Mouse (Mus musculus): Measurements from ENCODE around the gene Rbm18. TPM values are rescaled to one million over a fixed set of nuclear protein-coding genes. Genes with fewer than 3 reads are reported as not detected.
A peak's percentile ranks its signal among the peaks of the same experiment; 100 is the strongest.
"Not testable (repeated sequence)": the region's sequence is repeated elsewhere in the genome, so short reads cannot be mapped to it uniquely, and the experiment has no call there.

Gene Rbm18
- polyA plus RNA-seq (2015; fragmentation: Nextera tagmentation; extraction: Ambion mirVana), result 146 and 147 TPM in 2 replicates

GRCm38 (mm10) chr2:36136300-36136941 lies at the start of gene Rbm18, which contains the start of gene Mrrf:
Gene Rbm18 (minus strand): TSS chr2:36136773.
Gene Mrrf (plus strand): TSS chr2:36136389.
- Histone ChIP-seq H3K9me3 (no peaks in the 10 kb centered on the region), H3K4me2 (peak within 1 kb of the TSS; percentile 64), H3K27me3 (replicated peaks) (no peaks in the 10 kb centered on the region), H3K4me1 (peaks cover 22% of the 10 kb centered on the region), H3K27ac (peak within 1 kb of the TSS; percentile 82), H3K4me3 (peak within 1 kb of the TSS; percentile 62), H3K9ac (peak within 1 kb of the TSS; percentile 77), H3K36me3 (replicated peaks) (peaks cover 16% of the 10 kb centered on the region)
- WGBS, result under 1% methylated on average over 50 of the region's 50 CpGs
- peak; percentile 99 for ATAC-seq (replicated peaks)

GRCm38 (mm10) chr2:36184876-36185275 lies 48.3 kb upstream of the Rbm18 start:
- 62% methylated on average over 6 of the region's 6 CpGs for WGBS

GRCm38 (mm10) chr2:36184192-36184591 lies 47.6 kb upstream of the Rbm18 start:
- no peak for ATAC-seq (replicated peaks)
- no peak overlapping the region for H3K27ac ChIP-seq
- H3K9me3 ChIP-seq, result no peaks in the 10 kb centered on the region
- H3K4me3 ChIP-seq, result no peak overlapping the region
- WGBS, result 100% methylated on average over 2 of the region's 2 CpGs
- no peak overlapping the region for H3K9ac ChIP-seq
- H3K36me3 ChIP-seq (replicated peaks), result no peaks in the 10 kb centered on the region
- no peaks in the 10 kb centered on the region for H3K27me3 ChIP-seq (replicated peaks)
- H3K4me2 ChIP-seq, result no peak overlapping the region
- no peaks in the 10 kb centered on the region for H3K4me1 ChIP-seq

More at GRCm38 (mm10) chr2:36184876-36185275, 48.3 kb upstream of the Rbm18 start:
- Histone ChIP-seq H3K9me3 (no peaks in the 10 kb centered on the region), H3K4me2 (no peak overlapping the region), H3K4me3 (no peak overlapping the region), H3K36me3 (replicated peaks) (no peaks in the 10 kb centered on the region), H3K27ac (no peak overlapping the region), H3K4me1 (no peaks in the 10 kb centered on the region), H3K9ac (no peak overlapping the region), H3K27me3 (replicated peaks) (no peaks in the 10 kb centered on the region)
- no peak for ATAC-seq (replicated peaks)

- 87% methylated on average over 2 of the region's 2 CpGs for WGBS
- ATAC-seq (replicated peaks), result no peak
- H3K9ac ChIP-seq, result no peak overlapping the region
- H3K27me3 ChIP-seq (replicated peaks), result no peaks in the 10 kb centered on the region
- no peak overlapping the region for H3K4me3 ChIP-seq
- H3K4me1 ChIP-seq, result no peaks in the 10 kb centered on the region
- H3K4me2 ChIP-seq, result no peak overlapping the region
- no peaks in the 10 kb centered on the region for H3K9me3 ChIP-seq
- no peaks in the 10 kb centered on the region for H3K36me3 ChIP-seq (replicated peaks)
- no peak overlapping the region for H3K27ac ChIP-seq
Measured at GRCm38 (mm10) chr2:36183278-36183677, 46.7 kb upstream of the Rbm18 start.

GRCm38 (mm10) chr2:36181587-36182368 lies 45.2 kb upstream of the Rbm18 start:
- not testable (repeated sequence) for H3K27ac ChIP-seq; H3K4me2 ChIP-seq; ATAC-seq (replicated peaks); H3K4me3 ChIP-seq; H3K4me1 ChIP-seq; H3K36me3 ChIP-seq (replicated peaks); H3K27me3 ChIP-seq (replicated peaks); H3K9ac ChIP-seq; H3K9me3 ChIP-seq
- WGBS, result 88% methylated on average over 4 of the region's 4 CpGs

- Histone ChIP-seq H3K27me3 (replicated peaks) (no peaks in the 10 kb centered on the region), H3K36me3 (replicated peaks) (no peaks in the 10 kb centered on the region), H3K9ac (no peak overlapping the region), H3K4me2 (no peak overlapping the region), H3K4me1 (no peaks in the 10 kb centered on the region), H3K4me3 (no peak overlapping the region), H3K27ac (no peak overlapping the region), H3K9me3 (no peaks in the 10 kb centered on the region)
- ATAC-seq (replicated peaks), result no peak
- WGBS, result 80% methylated on average over 3 of the region's 3 CpGs
Measured at GRCm38 (mm10) chr2:36179487-36179886, 42.9 kb upstream of the Rbm18 start.

GRCm38 (mm10) chr2:36172574-36172973 lies 36.0 kb upstream of the Rbm18 start:
- 89% methylated on average over 3 of the region's 3 CpGs for WGBS
- Histone ChIP-seq H3K36me3 (replicated peaks) (no peaks in the 10 kb centered on the region), H3K4me2 (no peak overlapping the region), H3K27ac (no peak overlapping the region), H3K9me3 (no peaks in the 10 kb centered on the region), H3K9ac (no peak overlapping the region), H3K4me3 (no peak overlapping the region), H3K27me3 (replicated peaks) (no peaks in the 10 kb centered on the region), H3K4me1 (no peaks in the 10 kb centered on the region)
- no peak for ATAC-seq (replicated peaks)

GRCm38 (mm10) chr2:36172136-36172535 lies 35.6 kb upstream of the Rbm18 start:
- ATAC-seq (replicated peaks), result no peak

GRCm38 (mm10) chr2:36169176-36169575 lies 32.6 kb upstream of the Rbm18 start:
- H3K4me1 ChIP-seq, result no peaks in the 10 kb centered on the region
- 91% methylated on average over 4 of the region's 4 CpGs for WGBS
- no peak for ATAC-seq (replicated peaks)
- H3K4me3 ChIP-seq, result no peak overlapping the region
- no peak overlapping the region for H3K4me2 ChIP-seq
- H3K9ac ChIP-seq, result no peak overlapping the region
- no peaks in the 10 kb centered on the region for H3K9me3 ChIP-seq
- no peaks in the 10 kb centered on the region for H3K36me3 ChIP-seq (replicated peaks)
- H3K27ac ChIP-seq, result no peak overlapping the region
- H3K27me3 ChIP-seq (replicated peaks), result no peaks in the 10 kb centered on the region

More at GRCm38 (mm10) chr2:36172136-36172535, 35.6 kb upstream of the Rbm18 start:
- no peak overlapping the region for H3K4me2 ChIP-seq
- no peaks in the 10 kb centered on the region for H3K9me3 ChIP-seq
- no peaks in the 10 kb centered on the region for H3K36me3 ChIP-seq (replicated peaks)
- H3K4me1 ChIP-seq, result no peaks in the 10 kb centered on the region
- H3K4me3 ChIP-seq, result no peak overlapping the region
- no peak overlapping the region for H3K9ac ChIP-seq
- H3K27ac ChIP-seq, result no peak overlapping the region
- WGBS, result 52% methylated on average over 4 of the region's 4 CpGs
- no peaks in the 10 kb centered on the region for H3K27me3 ChIP-seq (replicated peaks)

- 57% methylated on average over 1 of the region's 1 CpGs for WGBS
- Histone ChIP-seq H3K27me3 (replicated peaks) (no peaks in the 10 kb centered on the region), H3K9me3 (no peaks in the 10 kb centered on the region), H3K36me3 (replicated peaks) (no peaks in the 10 kb centered on the region; the same call in 1 of the 2 replicates), H3K4me3 (no peak overlapping the region), H3K27ac (no peak overlapping the region), H3K4me2 (no peak overlapping the region), H3K4me1 (no peaks in the 10 kb centered on the region), H3K9ac (no peak overlapping the region)
- ATAC-seq (replicated peaks), result no peak
Measured at GRCm38 (mm10) chr2:36167990-36168618, 31.5 kb upstream of the Rbm18 start.

GRCm38 (mm10) chr2:36159336-36159735 lies 22.8 kb upstream of the Rbm18 start:
- H3K4me1 ChIP-seq, result no peaks in the 10 kb centered on the region
- no peaks in the 10 kb centered on the region for H3K9me3 ChIP-seq
- 84% methylated on average over 4 of the region's 4 CpGs for WGBS
- H3K27me3 ChIP-seq (replicated peaks), result no peaks in the 10 kb centered on the region
- no peak overlapping the region for H3K27ac ChIP-seq
- no peak overlapping the region for H3K9ac ChIP-seq
- no peak for ATAC-seq (replicated peaks)
- no peak overlapping the region for H3K4me3 ChIP-seq
- no peak overlapping the region for H3K4me2 ChIP-seq
- no peaks in the 10 kb centered on the region; the same call in 1 of the 2 replicates for H3K36me3 ChIP-seq (replicated peaks)

- Histone ChIP-seq H3K9ac (no peak overlapping the region), H3K4me2 (no peak overlapping the region), H3K36me3 (replicated peaks) (no peaks in the 10 kb centered on the region), H3K4me3 (no peak overlapping the region), H3K27ac (no peak overlapping the region), H3K4me1 (no peaks in the 10 kb centered on the region), H3K9me3 (no peaks in the 10 kb centered on the region), H3K27me3 (replicated peaks) (no peaks in the 10 kb centered on the region)
- no peak for ATAC-seq (replicated peaks)
- 92% methylated on average over 1 of the region's 1 CpGs for WGBS
Measured at GRCm38 (mm10) chr2:36157461-36157860, 20.9 kb upstream of the Rbm18 start.

Measured in midbrain, embryonic 15.5 days (tissue).